Mouse (Mus musculus) testis, adult 2 months (tissue): ENCODE measurements around the gene Tnfsf11.

Experiments used
- CTCF ChIP-seq: fragments of 200-500 bp; IDR thresholded peaks from 2 replicates; pipeline ENCODE4 v1.5.1; 2012; ENCODE audit warnings: low read depth, mild to moderate bottlenecking, inconsistent platforms, low read length, moderate library complexity; ENCODE audit not compliant: control insufficient read depth, insufficient read depth, insufficient replicate concordance
- POLR2A ChIP-seq: fragments of 200-500 bp; IDR thresholded peaks from 2 replicates; pipeline ENCODE4 v1.6.1; 2012; ENCODE audit warnings: low read depth, mild to moderate bottlenecking, inconsistent platforms, low read length, moderate library complexity; ENCODE audit not compliant: control insufficient read depth

DNA sequence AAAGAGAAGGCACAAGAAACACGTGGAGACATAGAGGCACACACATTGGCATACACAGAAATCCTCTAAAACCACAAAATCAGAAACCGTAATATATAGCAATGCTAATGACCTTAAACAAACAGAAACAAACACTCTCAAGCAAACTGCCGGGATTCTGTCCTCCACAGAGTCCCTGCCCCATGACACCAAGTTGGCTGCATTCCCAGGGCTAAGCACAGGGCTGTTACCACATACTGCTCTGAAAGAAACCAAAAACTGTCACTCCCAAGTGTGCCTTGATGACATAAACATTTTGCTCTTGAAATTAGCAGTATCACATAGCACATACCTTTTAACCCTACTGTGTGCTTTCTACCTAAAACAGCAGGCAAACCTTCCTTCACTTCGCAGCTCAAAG lies 71.7 kb downstream of the Tnfsf11 start:
- TF ChIP-seq POLR2A (no peak), CTCF (no peak)
